Mouse (Mus musculus) ES-E14 (cell line): ENCODE results near the gene Abca7.

ENCODE experiments used
- CHD2 ChIP-seq: IDR thresholded peaks from 2 replicates; pipeline ENCODE4 v1.6.1; 2014; ENCODE audit warnings: mild to moderate bottlenecking, low read depth, low read length, inconsistent platforms
- HCFC1 ChIP-seq: IDR thresholded peaks from 2 replicates; pipeline ENCODE4 v1.6.1; 2012; ENCODE audit warnings: low read length, inconsistent platforms, borderline replicate concordance; ENCODE audit not compliant: insufficient read depth
- MAFK ChIP-seq: IDR thresholded peaks from 2 replicates; pipeline ENCODE4 v1.6.1; 2014; ENCODE audit warnings: mild to moderate bottlenecking, low read depth, low read length, inconsistent platforms; ENCODE audit not compliant: insufficient read depth
- ZNF384 ChIP-seq: IDR thresholded peaks from 2 replicates; pipeline ENCODE4 v1.6.1; 2012; ENCODE audit warnings: low read depth, low read length, inconsistent platforms

DNA sequence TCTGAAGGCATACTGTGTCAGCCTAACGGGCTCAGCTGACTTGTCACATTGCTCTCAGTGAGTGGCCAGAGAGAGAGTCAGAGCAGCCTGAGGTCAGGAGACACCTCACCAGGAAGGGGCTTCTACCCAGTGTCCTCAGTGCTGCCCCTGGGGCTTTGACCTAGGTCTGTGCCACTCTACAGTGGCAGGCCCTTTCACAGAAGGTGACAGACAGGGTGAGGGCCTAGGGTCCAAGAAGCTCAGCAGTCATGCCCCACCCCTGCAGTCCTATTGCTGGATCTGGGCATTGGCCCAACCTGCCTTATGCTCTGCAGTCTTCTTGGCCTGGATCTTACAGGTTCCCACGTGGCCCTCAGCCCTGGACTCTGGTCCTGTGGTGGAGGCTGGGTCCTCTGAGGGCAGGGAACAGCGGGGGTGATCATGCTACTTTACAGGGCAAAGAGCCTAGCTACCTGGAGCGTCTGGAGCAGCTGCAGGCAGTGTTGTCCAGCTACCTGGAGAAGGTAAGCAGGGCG, 29.4 kb upstream of the Abca7 start:
- no peak for TF ChIP-seq ZNF384
- TF ChIP-seq CHD2, result no peak
- TF ChIP-seq MAFK, result no peak
- TF ChIP-seq HCFC1, result no peak
